Mouse (Mus musculus): ENCODE measurements around the gene Luzp1.

Gene Luzp1

DNA sequence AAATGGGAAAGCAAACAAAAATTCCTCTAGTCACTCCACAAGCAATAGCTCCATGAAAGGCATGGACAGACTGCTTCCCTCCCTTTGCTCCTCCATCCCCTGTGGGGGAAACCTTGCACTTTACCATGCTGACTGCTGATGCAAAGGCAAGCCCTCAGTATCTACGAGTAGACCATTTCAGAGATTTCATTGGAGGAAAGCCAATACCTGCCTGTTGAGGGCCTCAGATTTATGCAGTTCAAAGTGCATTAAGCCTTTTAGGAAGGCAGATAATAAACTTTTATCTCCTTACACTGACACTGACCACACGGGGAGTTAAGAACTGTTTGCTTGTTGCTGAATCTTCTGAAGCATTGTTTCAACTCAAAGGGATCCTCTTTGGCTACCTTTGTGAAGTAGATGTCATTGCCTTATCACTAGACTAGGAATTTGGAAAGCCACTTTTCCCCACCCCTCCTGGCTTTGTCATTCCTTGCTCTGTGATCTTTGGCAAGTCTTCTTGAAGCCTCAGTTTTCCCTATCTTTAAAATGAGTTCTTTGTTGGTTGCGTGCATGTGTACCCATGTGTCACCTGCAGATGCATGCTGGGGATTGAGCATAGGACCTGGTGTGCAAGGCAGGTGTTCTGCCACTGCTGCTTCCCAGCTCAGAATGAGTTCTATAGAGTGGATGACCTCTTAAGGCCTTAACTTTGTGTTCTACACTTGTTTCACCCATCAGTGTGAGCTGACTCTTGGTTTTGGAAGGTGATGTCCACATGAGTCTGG lies 76.9 kb downstream of the Luzp1 start:
- DNase-seq (ENCODE audit: low spot score) = no peak

- DNase-seq (ENCODE audit: low spot score) = no peak
These were observed 78.2 kb downstream of the Luzp1 start for GRCm38 (mm10) chr4:136547721-136548120.

DNA sequence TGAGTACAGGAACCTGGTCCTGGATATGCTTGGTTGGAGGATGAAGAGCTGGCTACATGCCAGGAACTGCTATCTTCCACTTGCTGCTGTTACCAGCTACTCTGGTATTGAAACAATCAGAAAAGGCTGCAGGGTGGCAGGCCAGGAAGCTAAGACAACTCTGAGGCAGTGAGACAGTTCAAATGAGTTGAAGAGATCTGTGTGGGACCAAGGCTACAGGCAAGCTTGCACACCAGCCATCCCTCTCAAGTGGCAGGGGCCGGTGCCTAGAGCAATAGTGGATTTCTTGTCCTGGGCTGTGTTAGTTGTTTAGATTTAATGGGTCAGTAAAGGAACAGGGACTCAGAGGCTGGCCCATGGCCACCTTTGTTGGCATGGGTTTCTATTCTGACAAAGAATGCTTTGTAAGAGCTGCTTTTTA lies 78.8 kb downstream of the Luzp1 start:
- DNase-seq (ENCODE audit: low spot score) = no peak

- DNase-seq (ENCODE audit: low spot score) = no peak
These were observed 83.5 kb downstream of the Luzp1 start for GRCm38 (mm10) chr4:136553108-136553507.

- no peak for DNase-seq (ENCODE audit: low spot score)
These were observed 88.1 kb downstream of the Luzp1 start for GRCm38 (mm10) chr4:136557638-136558037.

DNA sequence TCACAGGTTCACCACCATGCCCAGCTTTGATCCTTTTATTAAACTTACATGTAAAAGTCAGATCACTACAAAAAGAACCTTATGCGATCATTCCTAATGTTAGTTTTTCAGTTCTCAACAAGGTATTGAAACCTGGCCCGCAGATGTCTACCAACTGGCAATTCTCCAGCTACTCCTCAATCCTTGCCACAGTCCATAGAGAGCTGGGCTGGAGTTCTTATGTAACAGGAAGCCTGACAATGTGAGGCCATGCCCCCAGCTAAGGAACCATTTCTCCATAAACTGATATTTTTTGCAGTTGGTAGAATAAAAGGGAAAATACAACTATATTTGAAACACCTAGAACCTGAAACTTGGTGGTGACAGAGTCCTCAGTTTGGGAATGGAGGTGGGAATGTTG lies 90.1 kb downstream of the Luzp1 start:
- DNase-seq (ENCODE audit: low spot score) = no peak

GRCm38 (mm10) chr4:136560270-136560991 lies 90.9 kb downstream of the Luzp1 start:
- DNase-seq (ENCODE audit: low spot score) = no peak

- no peak for DNase-seq (ENCODE audit: low spot score)
These were observed 93.2 kb downstream of the Luzp1 start for GRCm38 (mm10) chr4:136562755-136563154.

GRCm38 (mm10) chr4:136568629-136569028 lies 99.1 kb downstream of the Luzp1 start:
- no peak for DNase-seq (ENCODE audit: low spot score)

DNA sequence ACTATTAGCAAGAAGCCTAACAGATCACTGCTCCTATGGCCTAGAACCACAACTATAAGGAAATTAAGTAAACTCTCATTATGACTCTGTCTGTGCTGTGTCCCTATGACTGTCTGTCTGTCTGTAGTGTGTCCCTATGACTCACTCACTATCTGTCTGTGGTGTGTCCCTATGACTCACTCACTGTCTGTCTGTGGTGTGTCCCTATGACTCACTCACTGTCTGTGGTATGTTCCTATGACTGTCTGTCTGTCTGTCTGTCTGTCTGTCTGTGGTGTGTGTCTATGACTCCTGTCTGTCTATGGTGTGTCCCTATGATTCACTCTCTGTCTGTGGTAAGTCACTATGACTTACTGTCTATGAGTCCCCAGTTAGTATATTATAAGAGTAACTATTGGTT lies 100.4 kb downstream of the Luzp1 start:
- peak; percentile 15 for DNase-seq (ENCODE audit: low spot score)

DNA sequence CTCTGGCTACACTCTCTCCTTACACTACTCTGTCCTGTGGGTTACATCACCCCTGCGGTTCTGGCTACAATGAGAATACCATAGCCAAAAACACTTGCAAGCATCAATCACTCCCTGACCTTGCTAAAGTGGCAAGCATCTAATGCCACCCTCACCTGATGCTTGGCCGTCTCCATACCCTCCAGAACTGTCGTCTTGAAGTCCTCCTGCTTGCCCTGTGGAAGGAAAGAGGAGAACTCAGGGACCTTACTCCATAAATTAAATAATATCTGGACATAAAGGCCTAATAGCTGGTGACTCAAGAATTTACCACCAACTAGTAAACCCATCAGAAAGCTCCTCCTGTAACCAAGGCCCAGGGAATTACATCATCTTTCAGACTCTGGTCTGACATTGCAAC lies 112.3 kb downstream of the Luzp1 start:
- no peak for DNase-seq (ENCODE audit: low spot score)

- DNase-seq (ENCODE audit: low spot score) = no peak
These were observed 117.8 kb downstream of the Luzp1 start for GRCm38 (mm10) chr4:136587221-136587827.

DNA sequence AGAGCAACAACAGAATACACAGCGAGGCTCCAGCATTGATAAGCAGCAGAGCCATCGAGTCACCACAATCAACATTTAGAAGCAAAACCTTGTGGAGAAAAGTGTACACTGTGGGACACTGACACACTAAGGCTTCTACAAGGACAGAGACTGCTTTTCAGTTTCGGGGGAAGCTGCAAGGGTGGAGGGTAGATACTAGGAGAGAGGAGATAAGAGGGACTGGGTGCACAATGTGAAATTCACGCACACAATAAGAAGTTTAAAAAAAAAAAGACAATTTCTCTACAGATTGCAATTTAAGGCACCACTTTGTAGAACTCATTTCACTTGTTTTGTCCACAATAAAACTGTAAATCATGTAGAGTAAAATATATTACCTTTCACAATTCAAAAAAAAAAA lies 118.4 kb downstream of the Luzp1 start:
- DNase-seq (ENCODE audit: low spot score) = peak; percentile 38

- DNase-seq (ENCODE audit: low spot score) = no peak
These were observed 122.5 kb downstream of the Luzp1 start for GRCm38 (mm10) chr4:136592111-136592510.

DNA sequence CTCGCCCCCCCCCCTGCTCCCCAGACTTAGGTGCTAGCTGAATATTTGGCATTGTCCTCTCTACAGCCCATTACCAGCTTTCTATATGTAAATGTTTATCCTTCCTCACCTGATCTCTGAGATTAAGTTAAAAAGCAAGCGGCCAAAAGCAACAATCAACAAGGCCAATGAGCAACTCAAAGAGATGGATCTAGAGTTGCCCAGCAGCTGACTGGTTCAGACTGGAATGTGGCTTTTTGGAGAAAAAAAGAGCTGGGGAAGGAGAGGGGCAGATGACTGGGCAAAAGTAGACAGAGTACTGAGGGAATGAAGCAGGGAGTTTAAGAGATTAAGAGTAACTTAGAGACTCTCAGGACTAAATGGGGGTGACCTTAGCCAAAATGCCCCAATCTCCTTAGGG lies 124.4 kb downstream of the Luzp1 start:
- no peak for DNase-seq (ENCODE audit: low spot score)

GRCm38 (mm10) chr4:136595221-136595620 lies 125.7 kb downstream of the Luzp1 start:
- no peak for DNase-seq (ENCODE audit: low spot score)

GRCm38 (mm10) chr4:136598268-136598876 lies 128.8 kb downstream of the Luzp1 start:
- DNase-seq (ENCODE audit: low spot score) = no peak

DNA sequence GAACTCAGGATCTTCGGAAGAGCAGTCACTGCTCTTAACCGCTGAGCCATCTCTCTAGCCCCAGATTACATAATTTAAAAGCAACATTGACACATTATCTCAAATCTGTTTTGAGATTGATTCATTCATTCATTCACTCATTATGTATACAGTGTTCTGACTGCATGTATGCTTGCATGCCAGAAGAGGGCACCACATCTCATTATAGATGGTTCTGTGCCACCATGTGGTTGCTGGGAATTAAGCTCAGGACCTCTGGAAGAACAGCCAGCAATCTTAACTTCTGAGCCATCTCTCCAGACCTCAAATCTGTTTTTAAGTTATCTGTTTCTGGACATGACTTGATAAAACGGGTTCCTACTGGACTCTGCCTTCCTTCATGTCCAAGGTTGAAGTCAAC lies 130.3 kb downstream of the Luzp1 start:
- DNase-seq (ENCODE audit: low spot score) = no peak

DNA sequence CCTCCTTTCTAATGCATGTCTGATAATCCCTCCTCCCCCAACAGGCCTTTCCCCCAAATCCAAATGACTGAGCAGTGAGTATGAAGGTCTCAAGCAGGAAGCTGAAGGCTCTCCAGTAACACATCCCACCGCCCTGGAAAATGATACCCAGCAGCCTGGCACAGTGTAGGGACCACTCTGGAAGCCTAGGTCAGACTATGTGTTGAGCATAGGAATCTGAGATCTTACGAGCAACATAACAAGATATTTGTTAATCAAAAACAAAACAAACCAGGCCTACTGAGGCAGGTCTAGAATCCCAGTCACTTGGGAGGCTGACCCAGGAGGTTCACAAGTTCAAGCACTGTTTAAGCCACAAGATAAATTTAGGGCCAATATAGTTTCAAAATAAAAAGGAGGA lies 131.0 kb downstream of the Luzp1 start:
- no peak for DNase-seq (ENCODE audit: low spot score)

DNA sequence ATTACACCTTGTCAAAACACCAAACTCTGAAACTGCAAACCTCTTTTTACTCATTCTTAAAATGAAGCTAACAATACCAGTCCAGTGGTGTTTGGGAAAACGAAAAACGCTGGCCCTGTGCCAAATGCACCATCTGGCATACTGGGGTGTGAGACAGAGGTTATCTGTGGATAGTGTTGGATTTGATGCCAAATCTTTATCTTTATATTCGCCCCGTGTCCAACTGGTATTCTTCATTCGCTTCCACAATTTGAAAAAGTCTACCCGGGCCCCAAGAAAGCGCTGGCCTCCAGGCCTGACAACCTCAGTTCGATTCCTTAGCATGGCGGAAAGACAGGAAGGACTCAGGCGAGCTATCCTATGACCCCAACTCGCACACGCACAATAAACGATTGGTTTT lies 131.9 kb downstream of the Luzp1 start:
- peak; percentile 56 for DNase-seq (ENCODE audit: low spot score)

DNA sequence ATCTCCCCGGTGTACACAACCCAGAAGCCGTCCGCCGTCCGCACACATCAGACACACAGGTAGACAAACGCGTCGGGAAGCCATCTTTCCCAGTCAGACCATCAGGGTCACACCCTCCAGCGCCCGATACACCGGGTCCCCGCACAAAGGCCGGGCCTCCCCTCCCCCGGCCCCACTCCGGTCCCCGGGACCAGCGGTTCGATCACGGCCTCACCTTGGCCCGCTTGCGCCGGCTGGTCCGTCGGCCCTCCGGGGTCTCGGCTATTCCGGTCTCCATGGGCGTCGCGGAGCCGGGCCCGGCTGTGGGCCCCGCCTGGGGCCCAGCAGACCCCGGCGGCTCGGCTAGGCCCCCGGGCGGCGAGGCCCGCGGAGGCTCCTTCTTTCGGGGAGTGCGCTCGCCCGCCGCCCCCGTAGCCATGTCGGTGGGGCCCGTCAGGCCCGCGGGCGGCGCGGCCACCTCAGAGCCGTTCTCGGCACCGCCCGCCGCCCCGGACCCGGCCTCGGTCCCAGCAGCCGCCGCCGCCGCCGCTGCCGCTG lies 132.5 kb downstream of the Luzp1 start:
- DNase-seq (ENCODE audit: low spot score) = peak; percentile 48

GRCm38 (mm10) chr4:136602568-136602967 lies 133.0 kb downstream of the Luzp1 start, which contains the start of gene Kdm1a:
Gene Kdm1a (minus strand): TSS chr4:136602723.
- DNase-seq (ENCODE audit: low spot score) = peak; percentile 91
